Mouse (Mus musculus) bone marrow macrophage, adult 2 months (primary cell): Measurements from ENCODE around the gene Arhgef7.

Source experiments
- CTCF ChIP-seq: IDR thresholded peaks from 2 replicates; pipeline ENCODE4 v1.5.1; 2012; ENCODE audit warnings: low read depth, mild to moderate bottlenecking, low read length, moderate library complexity
- POLR2A ChIP-seq: IDR thresholded peaks from 2 replicates; pipeline ENCODE4 v1.6.1; 2012; ENCODE audit warnings: mild to moderate bottlenecking, low read depth, low read length, borderline replicate concordance

GRCm38 (mm10) chr8:11815206-11815605, 87.7 kb downstream of the Arhgef7 start:
- TF ChIP-seq CTCF (no peak), POLR2A (no peak)
